Mouse (Mus musculus): ENCODE results near the gene Qrich1.

GRCm38 (mm10) chr9:108507619-108508434, 8.8 kb upstream of the Qrich1 start, which contains the start of gene Qars:
- TF ChIP-seq CTCF (IDR thresholded peaks at IDR 0.05; ENCODE audit: low read depth, low read length) (no peak), POLR2A (IDR thresholded peaks at IDR 0.05; ENCODE audit: insufficient read depth, low read length) (peak; percentile 25)
